Mouse (Mus musculus) embryonic fibroblast, embryonic 13.5 days (primary cell): ENCODE results near the gene Prmt7.

Source experiments
- CTCF ChIP-seq: IDR thresholded peaks from 2 replicates; pipeline ENCODE4 v1.5.1; 2011; ENCODE audit warnings: mild to moderate bottlenecking, control low read depth, low read length, moderate library complexity, borderline replicate concordance; ENCODE audit not compliant: insufficient read depth
- POLR2A ChIP-seq: IDR thresholded peaks from 2 replicates; pipeline ENCODE4 v1.6.1; 2011; ENCODE audit warnings: low read depth, mild to moderate bottlenecking, control low read depth, low read length, moderate library complexity

- no peak for TF ChIP-seq CTCF
- peak; percentile 67 for TF ChIP-seq POLR2A
These were observed 553 bp upstream of the Prmt7 start for GRCm38 (mm10) chr8:106210035-106210731.
